Mouse (Mus musculus): Measurements from ENCODE around the gene Duox2. TPM values are rescaled to one million over a fixed set of nuclear protein-coding genes. Genes with fewer than 3 reads are reported as not detected.

The Duox2 gene
- polyA plus RNA-seq, 1 experiment = 0.20 TPM

- Histone ChIP-seq H3K4me3 (ENCODE audit: insufficient read depth, poor library complexity, severe bottlenecking) (peak within 1 kb of the TSS; percentile 56), H3K79me3 (ENCODE audit: low read depth) (no peaks in the 10 kb centered on the region), H3K79me2 (ENCODE audit: control insufficient read depth, insufficient read depth) (no peaks in the 10 kb centered on the region), H3K36me3 (ENCODE audit: control insufficient read depth, insufficient read depth) (no peaks in the 10 kb centered on the region), H3ac (ENCODE audit: control insufficient read depth, insufficient read length, low read depth) (peak within 1 kb of the TSS; percentile 71), H3K27me3 (ENCODE audit: control insufficient read depth, insufficient read depth, insufficient read length) (no peaks in the 10 kb centered on the region)
- peak; percentile 85 for TF ChIP-seq USF1 (IDR thresholded peaks at IDR 0.05; ENCODE audit: low read depth)
- no peak for TF ChIP-seq FOSL1 (IDR thresholded peaks at IDR 0.05; ENCODE audit: insufficient read depth, low read length, poor library complexity, severe bottlenecking)
- TF ChIP-seq CEBPB (IDR thresholded peaks at IDR 0.05; ENCODE audit: low read depth) = no peak
- TF ChIP-seq MAX (IDR thresholded peaks at IDR 0.05) = no peak
Measured at GRCm38 (mm10) chr2:122234611-122235288, 63.5 kb downstream of the Duox2 start, which contains the start of gene Sord. TSS of gene Sord (plus strand) at chr2:122234749.

GRCm38 (mm10) chr2:122233759-122234557 lies 64.3 kb downstream of the Duox2 start:
- no peaks in the 10 kb centered on the region for H3K79me3 ChIP-seq (ENCODE audit: low read depth)
- no peaks in the 10 kb centered on the region for H3K79me2 ChIP-seq (ENCODE audit: control insufficient read depth, insufficient read depth)
- peak overlapping the region; percentile 71 for H3ac ChIP-seq (ENCODE audit: control insufficient read depth, insufficient read length, low read depth)
- H3K4me3 ChIP-seq (ENCODE audit: insufficient read depth, poor library complexity, severe bottlenecking) = peak overlapping the region; percentile 56
- no peaks in the 10 kb centered on the region for H3K27me3 ChIP-seq (ENCODE audit: control insufficient read depth, insufficient read depth, insufficient read length)
- H3K36me3 ChIP-seq (ENCODE audit: control insufficient read depth, insufficient read depth) = no peaks in the 10 kb centered on the region
- peak; percentile 93 for TF ChIP-seq USF1 (IDR thresholded peaks at IDR 0.05; ENCODE audit: low read depth)
- TF ChIP-seq MAX (IDR thresholded peaks at IDR 0.05) = no peak
- TF ChIP-seq FOSL1 (IDR thresholded peaks at IDR 0.05; ENCODE audit: insufficient read depth, low read length, poor library complexity, severe bottlenecking) = no peak

- Histone ChIP-seq H3K4me3 (ENCODE audit: insufficient read depth, poor library complexity, severe bottlenecking) (no peak overlapping the region), H3K36me3 (ENCODE audit: control insufficient read depth, insufficient read depth) (no peaks in the 10 kb centered on the region), H3ac (ENCODE audit: control insufficient read depth, insufficient read length, low read depth) (no peak overlapping the region), H3K27me3 (ENCODE audit: control insufficient read depth, insufficient read depth, insufficient read length) (no peaks in the 10 kb centered on the region), H3K79me2 (ENCODE audit: control insufficient read depth, insufficient read depth) (no peaks in the 10 kb centered on the region), H3K79me3 (ENCODE audit: low read depth) (no peaks in the 10 kb centered on the region)
- TF ChIP-seq MYOG (IDR thresholded peaks at IDR 0.05; ENCODE audit: control insufficient read depth, extremely low read depth, insufficient read length) (no peak), USF1 (IDR thresholded peaks at IDR 0.05; ENCODE audit: low read depth) (no peak), FOSL1 (IDR thresholded peaks at IDR 0.05; ENCODE audit: insufficient read depth, low read length, poor library complexity, severe bottlenecking) (no peak), MAX (IDR thresholded peaks at IDR 0.05) (no peak), MYOD1 (IDR thresholded peaks at IDR 0.05; ENCODE audit: control insufficient read depth, insufficient read length, low read depth) (no peak), CEBPB (IDR thresholded peaks at IDR 0.05; ENCODE audit: low read depth) (no peak), CTCF (IDR thresholded peaks at IDR 0.05; ENCODE audit: control insufficient read depth, insufficient read depth, insufficient read length) (no peak)
Measured at GRCm38 (mm10) chr2:122233341-122233740, 64.9 kb downstream of the Duox2 start.

- no peak for TF ChIP-seq CEBPB (IDR thresholded peaks at IDR 0.05; ENCODE audit: low read depth)
- TF ChIP-seq USF1 (IDR thresholded peaks at IDR 0.05; ENCODE audit: low read depth) = no peak
- TF ChIP-seq MYOD1 (IDR thresholded peaks at IDR 0.05; ENCODE audit: control insufficient read depth, insufficient read length, low read depth) = no peak
- no peak for TF ChIP-seq CTCF (IDR thresholded peaks at IDR 0.05; ENCODE audit: control insufficient read depth, insufficient read depth, insufficient read length)
- no peak for TF ChIP-seq MAX (IDR thresholded peaks at IDR 0.05)
- no peak for TF ChIP-seq MYOG (IDR thresholded peaks at IDR 0.05; ENCODE audit: control insufficient read depth, extremely low read depth, insufficient read length)
- TF ChIP-seq FOSL1 (IDR thresholded peaks at IDR 0.05; ENCODE audit: insufficient read depth, low read length, poor library complexity, severe bottlenecking) = no peak
- Histone ChIP-seq H3K79me2 (ENCODE audit: control insufficient read depth, insufficient read depth) (no peaks in the 10 kb centered on the region), H3K36me3 (ENCODE audit: control insufficient read depth, insufficient read depth) (no peaks in the 10 kb centered on the region), H3K4me3 (ENCODE audit: insufficient read depth, poor library complexity, severe bottlenecking) (no peak overlapping the region), H3K79me3 (ENCODE audit: low read depth) (no peaks in the 10 kb centered on the region), H3K27me3 (ENCODE audit: control insufficient read depth, insufficient read depth, insufficient read length) (no peaks in the 10 kb centered on the region), H3ac (ENCODE audit: control insufficient read depth, insufficient read length, low read depth) (no peak overlapping the region)
Measured at GRCm38 (mm10) chr2:122231616-122232015, 66.6 kb downstream of the Duox2 start.

GRCm38 (mm10) chr2:122230395-122230794 lies 67.9 kb downstream of the Duox2 start:
- no peaks in the 10 kb centered on the region for H3K79me3 ChIP-seq (ENCODE audit: low read depth)
- H3K4me3 ChIP-seq (ENCODE audit: insufficient read depth, poor library complexity, severe bottlenecking) = no peak overlapping the region

More at GRCm38 (mm10) chr2:122230395-122230794, 67.9 kb downstream of the Duox2 start:
- Histone ChIP-seq H3K36me3 (ENCODE audit: control insufficient read depth, insufficient read depth) (no peaks in the 10 kb centered on the region), H3ac (ENCODE audit: control insufficient read depth, insufficient read length, low read depth) (no peak overlapping the region), H3K79me2 (ENCODE audit: control insufficient read depth, insufficient read depth) (no peaks in the 10 kb centered on the region), H3K27me3 (ENCODE audit: control insufficient read depth, insufficient read depth, insufficient read length) (no peaks in the 10 kb centered on the region)
- TF ChIP-seq CEBPB (IDR thresholded peaks at IDR 0.05; ENCODE audit: low read depth) (no peak), MYOD1 (IDR thresholded peaks at IDR 0.05; ENCODE audit: control insufficient read depth, insufficient read length, low read depth) (no peak), MYOG (IDR thresholded peaks at IDR 0.05; ENCODE audit: control insufficient read depth, extremely low read depth, insufficient read length) (no peak), USF1 (IDR thresholded peaks at IDR 0.05; ENCODE audit: low read depth) (no peak), CTCF (IDR thresholded peaks at IDR 0.05; ENCODE audit: control insufficient read depth, insufficient read depth, insufficient read length) (no peak), FOSL1 (IDR thresholded peaks at IDR 0.05; ENCODE audit: insufficient read depth, low read length, poor library complexity, severe bottlenecking) (no peak), MAX (IDR thresholded peaks at IDR 0.05) (no peak)

Other genes starting within 250 kb of the Duox2 start
- 4.2 TPM for gene Spg11, start 180.1 kb downstream of the Duox2 start, polyA plus RNA-seq (2012; fragmentation: generic; extraction: Trizol)
- 215 TPM for gene B2m, start 150.8 kb downstream of the Duox2 start, polyA plus RNA-seq (2012; fragmentation: generic; extraction: Trizol)
- gene Trim69, start 137.7 kb downstream of the Duox2 start, polyA plus RNA-seq (2012; fragmentation: generic; extraction: Trizol) = 0.06 TPM
- not detected for gene Patl2, start 112.3 kb downstream of the Duox2 start, polyA plus RNA-seq (2012; fragmentation: generic; extraction: Trizol)
- gene Terb2, start 112.2 kb downstream of the Duox2 start, polyA plus RNA-seq (2012; fragmentation: generic; extraction: Trizol) = not detected
- gene Sord, start 63.7 kb downstream of the Duox2 start, polyA plus RNA-seq (2012; fragmentation: generic; extraction: Trizol) = 23.0 TPM
- gene Duoxa2, start 451 bp upstream of the Duox2 start, polyA plus RNA-seq (2012; fragmentation: generic; extraction: Trizol) = not detected
- 7.9 TPM for gene Duoxa1, start 15.3 kb upstream of the Duox2 start, polyA plus RNA-seq (2012; fragmentation: generic; extraction: Trizol)
- 0.14 TPM for gene Duox1, start 17.2 kb upstream of the Duox2 start, polyA plus RNA-seq (2012; fragmentation: generic; extraction: Trizol)
- gene Shf, start 70.7 kb upstream of the Duox2 start, polyA plus RNA-seq (2012; fragmentation: generic; extraction: Trizol) = 38.7 TPM
- gene Slc28a2, start 128.0 kb upstream of the Duox2 start, polyA plus RNA-seq (2012; fragmentation: generic; extraction: Trizol) = 0.01 TPM
- gene Gm14085, start 186.5 kb upstream of the Duox2 start, polyA plus RNA-seq (2012; fragmentation: generic; extraction: Trizol) = not detected

Measured in C2C12 (cell line).